Mouse (Mus musculus) gonadal fat pad, adult 2 months (tissue): Measurements from ENCODE around the gene Tanc1. TPM values are rescaled to one million over a fixed set of nuclear protein-coding genes. Genes with fewer than 3 reads are reported as not detected.
"Not testable (repeated sequence)": the region's sequence is repeated elsewhere in the genome, so short reads cannot be mapped to it uniquely, and the experiment has no call there.

ENCODE experiments used
- DNase-seq: peaks from one replicate; pipeline ENCODE4 v3.0.0-alpha.2; 2012; ENCODE audit warnings: low read depth
- polyA plus RNA-seq: library from polyadenylated mRNA; depleted of rRNA; stranded (reverse); fragments of >200 nt; gene quantifications from 2 replicates; pipeline ENCODE4 v1.2.3, GENCODE M21; 2012; rRNA removed

Tanc1 gene
- 15.4 and 21.7 TPM in 2 replicates for polyA plus RNA-seq

- no peak for DNase-seq
Measured at GRCm38 (mm10) chr2:59611831-59612732, at the start of gene Tanc1. TSS of gene Tanc1 (plus strand) at chr2:59612042.

GRCm38 (mm10) chr2:59562215-59562614 lies 49.6 kb upstream of the Tanc1 start:
- no peak for DNase-seq

- DNase-seq = no peak
Measured at GRCm38 (mm10) chr2:59562696-59563095, 49.1 kb upstream of the Tanc1 start.

GRCm38 (mm10) chr2:59564029-59564611 lies 47.7 kb upstream of the Tanc1 start:
- DNase-seq = not testable (repeated sequence)

- DNase-seq = no peak
Measured at GRCm38 (mm10) chr2:59564947-59565346, 46.9 kb upstream of the Tanc1 start.

- DNase-seq = no peak
Measured at GRCm38 (mm10) chr2:59580939-59581338, 30.9 kb upstream of the Tanc1 start.

GRCm38 (mm10) chr2:59583961-59584360 lies 27.9 kb upstream of the Tanc1 start:
- no peak for DNase-seq

GRCm38 (mm10) chr2:59587387-59588095 lies 24.3 kb upstream of the Tanc1 start:
- DNase-seq = no peak

GRCm38 (mm10) chr2:59588096-59588405 lies 23.8 kb upstream of the Tanc1 start:
- no peak for DNase-seq

- no peak for DNase-seq
Measured at GRCm38 (mm10) chr2:59593341-59593902, 18.4 kb upstream of the Tanc1 start.

GRCm38 (mm10) chr2:59594095-59594494 lies 17.7 kb upstream of the Tanc1 start:
- DNase-seq = no peak

GRCm38 (mm10) chr2:59596545-59596944 lies 15.3 kb upstream of the Tanc1 start:
- no peak for DNase-seq

- no peak for DNase-seq
Measured at GRCm38 (mm10) chr2:59598286-59598685, 13.6 kb upstream of the Tanc1 start.

GRCm38 (mm10) chr2:59598894-59599293 lies 12.9 kb upstream of the Tanc1 start:
- DNase-seq = no peak

GRCm38 (mm10) chr2:59599338-59600111 lies 12.3 kb upstream of the Tanc1 start:
- no peak for DNase-seq

GRCm38 (mm10) chr2:59600123-59600840 lies 11.6 kb upstream of the Tanc1 start:
- no peak for DNase-seq

- no peak for DNase-seq
Measured at GRCm38 (mm10) chr2:59600980-59601379, 10.9 kb upstream of the Tanc1 start.

GRCm38 (mm10) chr2:59601452-59601851 lies 10.4 kb upstream of the Tanc1 start:
- DNase-seq = no peak

- no peak for DNase-seq
Measured at GRCm38 (mm10) chr2:59608958-59609357, 2.9 kb upstream of the Tanc1 start.

GRCm38 (mm10) chr2:59611216-59611810 lies 529 bp upstream of the Tanc1 start:
- no peak for DNase-seq
